Mouse (Mus musculus) right cerebral cortex, postnatal 25 days (tissue): ENCODE results near the gene Pcgf3.

Experiments
- DNase-seq: peaks from one replicate; pipeline ENCODE4 v3.0.0; 2022

The Pcgf3 gene

GRCm38 (mm10) chr5:108461082-108462065, at the start of gene Pcgf3:
Gene Pcgf3 (plus strand): TSS chr5:108461232.
- peak; percentile 96 for DNase-seq

GRCm38 (mm10) chr5:108414711-108415110, 46.3 kb upstream of the Pcgf3 start:
- no peak for DNase-seq

DNA sequence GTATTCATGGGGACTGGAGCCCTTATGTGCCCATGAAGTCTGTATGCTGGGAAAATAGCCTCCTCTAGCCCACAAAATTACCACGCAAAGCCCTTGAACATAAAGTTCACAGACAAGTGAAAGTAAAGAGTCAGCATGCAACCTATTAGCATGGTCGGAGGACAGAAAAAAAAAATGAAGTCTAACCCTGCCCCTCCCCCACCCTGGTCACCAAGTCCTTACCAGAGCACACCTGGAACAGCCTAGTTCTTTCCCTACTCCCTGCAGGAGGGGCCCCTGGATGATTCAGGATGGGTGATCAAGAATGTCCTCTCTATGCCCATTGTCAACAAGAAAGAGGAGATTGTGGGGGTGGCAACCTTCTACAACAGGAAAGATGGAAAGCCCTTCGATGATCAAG, 38.3 kb upstream of the Pcgf3 start:
- no peak for DNase-seq

DNA sequence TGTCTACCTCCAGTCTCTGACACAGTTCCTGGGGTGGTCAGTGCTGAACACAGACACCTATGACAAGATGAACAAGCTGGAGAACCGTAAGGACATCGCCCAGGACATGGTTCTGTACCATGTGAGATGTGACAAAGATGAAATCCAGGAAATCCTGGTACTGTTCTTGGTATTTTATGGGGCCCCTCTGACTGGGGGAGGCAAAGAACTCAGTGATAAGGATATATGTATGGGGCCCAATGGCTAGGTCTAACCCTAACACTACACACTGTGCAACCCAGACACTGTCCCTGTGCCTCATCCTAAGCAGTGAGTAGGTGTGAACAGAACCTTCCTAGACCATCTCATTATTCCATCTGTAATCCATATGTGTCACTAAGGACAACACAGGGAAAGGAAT, 37.6 kb upstream of the Pcgf3 start:
- DNase-seq: no peak

- DNase-seq: peak; percentile 20
These were observed 33.8 kb upstream of the Pcgf3 start for GRCm38 (mm10) chr5:108427186-108427585.

- no peak for DNase-seq
These were observed 29.8 kb upstream of the Pcgf3 start for GRCm38 (mm10) chr5:108431196-108431595.

- peak; percentile 91 for DNase-seq
These were observed 27.0 kb upstream of the Pcgf3 start, which contains the start of gene Atp5k for GRCm38 (mm10) chr5:108433804-108434587. Gene Atp5k (minus strand): TSS chr5:108434448.

- DNase-seq: no peak
These were observed 24.9 kb upstream of the Pcgf3 start for GRCm38 (mm10) chr5:108436101-108436500.

DNA sequence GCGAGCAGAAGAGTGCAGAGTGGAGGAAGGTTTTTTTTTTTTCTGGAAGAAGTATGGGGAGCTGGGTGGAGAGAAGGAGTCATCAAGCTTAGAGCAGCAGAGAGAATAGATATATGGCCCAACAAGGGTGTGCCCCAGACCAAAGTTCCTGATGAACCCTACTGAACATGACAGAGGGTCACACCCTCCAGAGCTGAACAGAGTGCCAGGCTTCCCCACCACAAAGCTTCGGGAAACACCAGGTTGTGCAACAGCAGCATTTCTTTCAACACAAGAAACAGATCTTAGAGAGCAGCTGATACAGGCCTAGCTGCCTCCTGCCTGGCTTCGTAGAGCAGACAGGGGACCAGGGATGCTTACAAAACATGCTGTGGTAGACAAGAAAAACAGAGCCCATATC, 14.1 kb upstream of the Pcgf3 start:
- no peak for DNase-seq

GRCm38 (mm10) chr5:108447857-108448256, 13.2 kb upstream of the Pcgf3 start:
- DNase-seq: no peak

- no peak for DNase-seq
These were observed 12.0 kb upstream of the Pcgf3 start, which contains the start of gene Mfsd7a for GRCm38 (mm10) chr5:108448785-108449668. Gene Mfsd7a (minus strand): TSS chr5:108448891.

DNA sequence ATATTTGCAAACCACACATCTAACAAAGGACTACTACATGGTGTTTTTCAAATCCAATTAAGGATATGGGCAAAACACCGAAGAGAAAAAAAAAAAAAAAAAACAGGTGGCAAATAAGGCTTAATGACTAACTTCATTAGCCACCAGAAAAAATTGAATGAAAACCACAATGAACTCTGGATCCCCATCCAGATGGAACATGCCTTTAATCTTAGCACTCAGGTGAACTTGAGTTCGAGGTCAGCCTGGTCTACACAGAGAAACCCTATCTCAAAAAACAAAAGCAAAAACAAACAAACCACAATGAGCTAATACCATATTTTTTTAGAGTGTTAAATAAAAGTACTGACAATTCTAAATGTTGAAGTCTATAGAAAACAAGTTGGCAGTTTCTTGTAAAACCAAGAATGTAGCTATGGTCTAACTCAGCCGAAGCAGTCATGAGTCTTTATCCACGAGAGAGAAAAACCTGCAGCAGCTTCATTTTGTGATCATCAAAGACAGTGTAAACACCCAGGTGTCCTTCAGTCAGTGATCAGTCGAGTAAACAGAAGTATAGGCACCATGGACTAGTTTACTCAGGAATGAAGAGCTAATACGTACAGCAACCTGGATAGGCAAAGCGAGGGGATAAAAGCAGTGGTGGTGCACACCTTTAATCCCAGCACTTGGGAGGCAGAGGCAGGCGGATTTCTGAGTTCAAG, 10.0 kb upstream of the Pcgf3 start:
- DNase-seq: no peak

DNA sequence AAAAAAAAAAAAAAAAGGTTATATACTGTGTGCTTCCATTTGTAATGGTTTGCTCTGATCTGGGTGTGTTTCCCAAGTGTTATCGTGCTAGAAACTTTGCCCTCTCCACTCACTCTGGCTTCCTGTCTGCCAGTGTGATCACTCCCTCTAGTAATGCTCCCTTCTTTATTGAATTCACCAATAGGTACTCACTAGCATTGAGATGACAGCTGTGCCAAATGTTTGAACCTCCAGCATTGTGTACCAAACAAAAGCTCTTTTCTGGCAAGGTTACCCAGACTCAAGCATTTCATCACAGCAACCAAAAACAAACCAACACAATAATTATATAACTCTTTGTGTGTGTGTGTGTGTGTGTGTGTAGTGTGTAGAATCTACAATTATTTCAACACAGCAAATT, 9.4 kb upstream of the Pcgf3 start:
- DNase-seq: no peak

GRCm38 (mm10) chr5:108452422-108452821, 8.6 kb upstream of the Pcgf3 start:
- DNase-seq: no peak

DNA sequence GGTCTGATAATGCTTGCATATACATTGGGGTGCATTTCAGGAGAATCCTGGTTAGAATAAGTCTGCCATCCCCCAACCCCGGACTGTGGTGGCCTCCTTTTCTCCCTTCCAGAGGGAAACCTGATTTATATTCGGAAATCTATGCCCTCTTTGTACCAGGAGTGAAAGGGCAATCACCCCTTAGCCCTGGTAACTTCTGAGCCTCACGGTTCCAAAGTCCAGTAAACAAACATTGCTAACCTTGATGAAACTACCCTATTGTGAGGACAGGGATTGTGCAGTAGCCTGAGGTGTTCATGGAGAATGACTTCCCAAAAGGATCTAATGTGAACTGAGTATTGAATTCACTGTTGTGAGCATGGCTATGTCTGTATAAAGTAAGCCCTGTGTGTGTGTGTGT, 6.9 kb upstream of the Pcgf3 start:
- DNase-seq: no peak

GRCm38 (mm10) chr5:108458706-108459105, 2.3 kb upstream of the Pcgf3 start:
- no peak for DNase-seq

DNA sequence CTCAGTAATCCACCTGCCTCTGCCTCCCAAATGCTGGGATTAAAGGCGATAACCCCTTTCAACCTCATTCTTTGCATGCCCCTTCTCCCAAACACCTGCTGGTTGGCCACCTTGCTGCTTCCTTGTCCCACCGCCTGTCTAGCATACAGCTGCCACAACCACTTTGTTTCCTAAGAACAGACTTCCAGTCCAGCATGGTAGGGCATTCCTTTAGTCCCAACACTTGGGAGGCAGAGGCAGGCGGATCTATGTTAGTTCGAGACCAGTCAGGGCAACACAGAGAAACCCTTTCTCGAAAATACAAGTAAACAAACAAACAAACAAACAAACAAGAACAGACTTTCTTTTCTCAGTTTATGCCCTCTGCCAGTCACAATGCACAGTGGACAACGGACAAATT, 571 bp upstream of the Pcgf3 start:
- no peak for DNase-seq

DNA sequence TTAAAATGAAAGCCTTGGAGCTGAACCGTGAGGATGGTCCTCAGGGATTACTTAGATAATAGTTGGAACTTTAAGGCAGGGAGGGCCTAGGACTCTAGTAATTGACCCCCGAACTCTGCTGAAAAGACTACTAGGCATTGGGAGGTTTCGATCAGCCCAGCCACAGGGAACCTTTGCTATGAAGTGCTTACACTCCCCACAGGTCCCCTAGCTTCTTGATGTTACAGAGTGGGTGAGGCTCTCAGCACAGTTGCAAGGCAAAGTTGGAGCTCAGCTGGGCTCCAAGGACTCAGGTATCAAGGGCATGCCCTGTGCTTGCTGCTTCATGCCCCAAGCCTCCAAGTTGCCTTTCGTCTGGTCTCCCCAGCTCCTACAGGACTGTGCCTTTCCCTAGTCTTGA, 1.4 kb downstream of the Pcgf3 start:
- no peak for DNase-seq

GRCm38 (mm10) chr5:108465131-108465891, 4.3 kb downstream of the Pcgf3 start:
- DNase-seq: no peak

DNA sequence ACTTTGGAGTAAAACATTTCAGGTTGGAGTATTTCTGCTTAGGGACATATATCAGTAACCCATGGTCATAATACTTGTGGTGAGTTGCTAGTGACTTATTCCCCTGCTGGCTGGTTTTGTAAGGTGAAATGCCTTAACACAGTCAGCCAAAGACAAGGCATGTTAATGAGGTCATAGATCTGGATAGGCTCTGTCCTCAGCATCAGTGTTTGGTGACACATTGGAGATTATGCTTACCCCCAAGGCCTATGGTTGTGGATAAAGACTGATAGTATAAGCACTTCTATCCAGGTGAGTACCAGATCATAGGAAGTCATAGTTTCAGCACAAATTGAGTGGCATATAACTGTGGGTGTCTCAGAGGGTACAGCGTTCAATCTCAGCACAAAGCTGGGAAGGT, 5.6 kb downstream of the Pcgf3 start:
- DNase-seq: no peak

DNA sequence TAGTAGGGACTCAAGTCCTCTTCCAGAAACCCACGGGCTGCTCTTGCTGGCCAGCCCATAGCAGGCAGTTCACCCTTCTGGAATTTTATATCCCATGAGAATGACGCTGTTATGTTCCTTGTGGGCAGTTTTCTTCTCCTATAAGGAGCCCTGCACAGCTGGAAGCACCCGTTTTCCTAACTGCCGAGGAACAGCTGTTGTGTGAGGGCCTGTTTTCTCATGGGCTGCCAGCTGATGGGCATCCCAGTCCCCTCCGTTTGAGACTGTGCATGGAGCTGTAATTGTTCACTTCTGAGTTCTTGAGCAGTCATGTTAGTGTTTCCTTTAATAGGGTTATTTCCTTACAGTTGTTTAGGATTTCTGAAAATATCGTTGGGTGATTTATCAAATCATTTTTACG, 8.6 kb downstream of the Pcgf3 start:
- no peak for DNase-seq
